Mouse (Mus musculus) ovary, postnatal 14 days (tissue): Measurements from ENCODE around the gene Actn1.
A peak's percentile ranks its signal among the peaks of the same experiment; 100 is the strongest.

ENCODE experiments used
- DNase-seq: peaks from one replicate; pipeline ENCODE4 v3.0.0; 2022; ENCODE audit warnings: low spot score

The Actn1 gene

GRCm38 (mm10) chr12:80227835-80228234, 32.3 kb downstream of the Actn1 start:
- no peak for DNase-seq

GRCm38 (mm10) chr12:80226101-80226500, 34.1 kb downstream of the Actn1 start:
- no peak for DNase-seq

- DNase-seq, result no peak
These were observed 35.9 kb downstream of the Actn1 start for GRCm38 (mm10) chr12:80224241-80224731.

DNA sequence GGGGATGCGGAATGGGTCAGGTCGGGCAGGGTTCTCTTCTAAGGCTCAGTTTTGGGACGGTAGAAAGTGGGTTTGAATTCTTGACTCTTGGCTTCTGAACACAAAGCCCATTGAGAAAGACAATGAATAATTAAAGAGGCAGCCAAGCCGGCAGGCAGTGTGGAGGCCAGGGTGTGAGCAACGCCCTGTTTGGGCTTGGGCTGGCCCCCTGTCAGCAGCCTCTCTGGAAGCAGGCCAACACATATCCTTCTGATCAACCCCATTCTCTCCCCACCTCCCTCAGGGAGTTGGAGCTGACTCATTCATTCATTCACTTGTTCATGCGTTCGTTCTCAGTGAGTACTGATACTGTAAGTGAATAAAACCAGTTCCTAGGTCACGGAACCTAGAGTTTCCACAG, 36.7 kb downstream of the Actn1 start:
- DNase-seq, result no peak

DNA sequence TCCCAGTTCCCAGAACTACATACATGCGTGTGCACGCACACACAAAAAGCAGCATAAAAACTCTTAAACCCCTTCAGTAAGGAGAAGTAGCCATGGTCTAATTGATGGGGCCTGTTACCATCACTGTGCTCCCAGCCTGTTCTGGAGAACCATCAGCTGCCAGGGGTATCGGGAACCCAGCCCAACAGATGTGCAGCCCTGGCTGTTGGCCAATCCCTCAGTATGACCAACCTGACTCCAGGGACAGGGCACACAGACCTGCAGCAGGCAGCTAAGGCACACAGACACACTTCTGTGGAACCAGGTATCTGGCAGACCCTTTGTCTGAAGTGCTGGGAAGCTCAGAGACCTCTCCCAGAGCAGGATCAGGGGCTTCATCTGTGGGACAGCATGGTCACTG, 37.7 kb downstream of the Actn1 start:
- no peak for DNase-seq

- DNase-seq, result no peak
These were observed 39.7 kb downstream of the Actn1 start for GRCm38 (mm10) chr12:80220260-80221038.

- DNase-seq, result no peak
These were observed 41.4 kb downstream of the Actn1 start for GRCm38 (mm10) chr12:80218784-80219183.

GRCm38 (mm10) chr12:80218045-80218611, 42.0 kb downstream of the Actn1 start:
- no peak for DNase-seq

GRCm38 (mm10) chr12:80217049-80217448, 43.1 kb downstream of the Actn1 start:
- no peak for DNase-seq

DNA sequence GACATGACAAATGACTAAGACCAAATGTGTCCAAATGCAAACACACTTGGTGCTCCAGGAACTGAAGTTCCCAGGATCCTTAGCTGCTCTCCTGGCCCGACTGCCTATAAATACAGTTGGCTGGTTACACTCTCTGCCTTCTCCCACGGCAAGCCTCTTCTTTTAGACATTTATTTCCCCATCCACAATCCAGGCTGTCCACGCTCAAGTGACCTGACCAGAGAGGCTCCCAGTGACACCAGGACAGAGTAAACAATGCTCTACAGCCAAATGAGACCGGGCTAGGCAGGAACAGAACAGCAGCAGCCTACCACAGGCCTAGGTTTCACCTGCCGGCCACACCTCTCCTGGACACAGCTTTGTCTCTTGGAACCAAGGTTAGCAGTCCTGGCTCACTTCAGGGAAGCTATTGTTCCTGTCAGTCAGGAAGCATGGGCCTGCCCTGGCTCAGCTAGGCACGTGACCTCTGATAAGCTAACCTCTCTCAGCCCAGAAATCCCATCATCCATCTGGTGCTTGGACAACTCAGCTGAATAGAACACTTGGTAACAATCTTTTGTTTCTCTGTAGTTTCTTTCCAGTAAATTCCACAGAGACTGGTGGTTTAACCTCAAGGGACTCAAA, 43.8 kb downstream of the Actn1 start:
- DNase-seq, result no peak

DNA sequence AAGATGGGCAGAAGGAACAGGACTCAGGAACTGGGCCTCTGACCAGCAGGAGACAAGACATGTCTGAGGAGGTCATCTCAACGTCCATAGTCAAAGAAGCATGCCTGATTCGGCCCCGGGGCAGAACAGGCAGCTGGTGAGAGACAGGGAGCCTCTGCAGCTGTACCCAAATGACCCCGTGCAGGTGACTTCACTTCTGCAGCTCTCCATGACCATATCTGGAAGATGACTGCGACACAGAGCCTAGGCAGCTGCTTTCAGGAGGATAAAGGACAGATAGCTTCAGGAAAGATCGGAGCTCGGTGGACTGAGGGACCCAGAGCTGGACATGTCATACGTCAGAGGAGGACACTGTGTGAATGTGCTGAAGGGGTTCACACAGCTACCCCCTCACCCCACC, 46.4 kb downstream of the Actn1 start:
- no peak for DNase-seq

- no peak for DNase-seq
These were observed 46.9 kb downstream of the Actn1 start for GRCm38 (mm10) chr12:80213263-80213662.

GRCm38 (mm10) chr12:80210791-80211612, 49.2 kb downstream of the Actn1 start:
- DNase-seq, result no peak

DNA sequence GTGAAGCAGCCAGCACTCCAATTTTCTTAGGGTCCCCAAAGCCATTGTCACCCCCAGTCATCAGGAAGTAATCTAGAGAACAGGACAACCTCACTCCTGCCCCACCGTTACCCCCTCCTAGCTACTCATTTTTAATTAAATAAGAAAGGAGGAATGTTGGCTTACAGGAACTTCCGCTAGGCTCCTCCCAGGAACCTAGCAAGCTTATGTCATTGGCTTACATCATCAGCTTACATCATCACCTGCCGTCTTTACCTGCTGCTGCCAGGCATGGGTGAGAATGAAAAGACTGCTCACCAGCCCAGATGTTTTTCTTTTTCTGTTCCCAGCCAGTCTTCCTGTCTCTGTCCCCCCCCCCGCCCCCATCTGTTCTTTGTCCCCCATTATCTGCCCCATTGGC, 50.3 kb downstream of the Actn1 start:
- DNase-seq, result no peak

GRCm38 (mm10) chr12:80208126-80208820, 51.9 kb downstream of the Actn1 start:
- DNase-seq, result no peak

DNA sequence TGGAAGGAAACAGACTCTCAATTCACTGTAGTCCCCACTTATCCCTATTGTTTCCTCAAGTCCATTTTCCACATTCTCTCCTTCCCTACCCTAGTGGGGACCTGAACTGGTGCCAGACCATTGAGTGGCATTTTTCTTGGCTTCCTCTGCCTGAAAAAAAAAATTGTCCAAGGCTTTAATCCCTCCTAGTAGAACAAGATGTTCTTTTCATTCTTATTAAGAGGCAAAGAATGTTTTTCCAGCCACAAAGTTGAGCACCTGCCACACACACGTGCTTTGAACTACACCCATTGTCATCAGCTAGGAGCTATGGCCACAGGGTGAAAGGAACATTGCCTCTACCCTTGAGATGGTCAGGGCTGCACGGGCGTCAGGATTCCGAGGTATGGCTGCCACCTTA, 56.9 kb downstream of the Actn1 start:
- no peak for DNase-seq

DNA sequence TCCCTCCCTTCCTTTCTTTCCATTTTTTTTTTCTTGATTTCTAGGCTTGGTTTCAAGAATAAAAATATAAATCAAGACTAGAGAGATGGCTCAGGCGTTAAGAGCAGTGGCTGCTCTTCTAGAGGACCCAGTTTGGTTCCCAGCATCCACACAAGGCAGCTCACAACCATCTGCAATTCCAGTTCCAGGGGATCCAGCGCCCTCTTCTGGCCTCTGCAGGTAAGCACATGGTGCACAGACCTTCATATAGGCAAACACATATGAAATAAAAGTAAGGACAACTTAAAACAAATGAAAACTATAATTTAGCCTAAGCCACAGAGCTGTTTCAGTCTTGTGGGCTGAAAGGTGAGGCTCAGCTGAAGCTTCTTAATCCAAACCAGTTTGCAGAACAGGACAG, 60.4 kb downstream of the Actn1 start:
- DNase-seq, result no peak

- peak; percentile 73 for DNase-seq
These were observed 61.7 kb downstream of the Actn1 start for GRCm38 (mm10) chr12:80198487-80198886.

DNA sequence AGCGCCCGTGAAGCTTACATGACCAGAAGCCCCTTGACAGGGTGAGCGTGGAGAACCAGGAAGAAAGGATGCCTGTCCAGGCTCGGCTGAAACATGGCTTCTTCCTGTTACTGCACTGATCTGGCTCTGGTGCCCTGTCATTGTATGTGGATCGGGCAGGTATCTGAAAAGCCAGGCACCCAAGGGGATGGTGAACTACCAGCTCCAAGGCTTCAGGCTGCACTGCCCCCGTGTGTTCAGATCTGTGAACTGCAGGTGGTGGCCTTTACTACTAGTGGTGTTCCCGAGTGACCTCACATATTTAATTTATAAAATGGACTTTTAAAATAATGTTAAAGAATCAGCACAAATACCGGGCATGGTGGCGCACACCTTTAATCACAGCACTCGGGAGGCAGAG, 62.8 kb downstream of the Actn1 start:
- DNase-seq, result no peak

- DNase-seq, result no peak
These were observed 68.4 kb downstream of the Actn1 start for GRCm38 (mm10) chr12:80191806-80192205.

DNA sequence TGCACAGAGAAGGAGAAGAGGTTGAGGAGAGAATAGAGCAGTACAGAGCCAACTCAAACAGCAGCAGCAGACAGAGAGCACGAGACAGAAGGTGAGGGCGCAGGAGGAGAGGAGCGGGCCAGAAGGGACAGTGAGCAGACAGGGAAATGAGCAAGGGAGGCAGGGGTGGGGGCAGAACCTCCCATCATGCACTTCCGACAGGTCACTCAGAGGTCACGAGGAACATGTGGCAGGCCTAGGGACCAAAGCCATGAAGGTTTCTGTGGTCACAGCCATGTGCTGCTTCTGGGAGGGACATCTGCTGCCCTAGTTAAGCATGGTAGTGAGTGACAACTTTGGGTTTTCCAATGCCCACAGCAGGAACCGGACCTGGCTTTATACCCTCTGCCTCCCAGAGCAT, 68.8 kb downstream of the Actn1 start:
- DNase-seq, result no peak

DNA sequence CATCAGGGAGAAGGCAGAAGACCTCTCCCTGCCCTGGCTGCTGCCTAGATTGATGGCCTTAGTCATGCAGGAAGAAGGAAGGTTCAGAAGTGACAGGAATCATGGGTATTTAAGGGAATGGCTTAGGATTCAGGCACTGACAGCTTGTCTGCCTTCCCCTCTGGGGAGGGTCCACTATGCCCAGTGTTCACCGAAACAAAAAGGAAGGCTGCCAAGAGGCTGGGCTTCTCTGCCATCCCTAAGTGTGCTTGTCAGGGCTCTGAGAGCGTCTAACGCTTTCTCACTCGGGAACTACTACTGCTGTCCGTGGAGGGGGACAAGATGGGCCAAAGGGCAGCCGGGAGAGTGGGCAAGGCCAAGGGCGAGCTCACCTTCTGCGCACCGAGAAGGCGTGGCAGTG, 69.3 kb downstream of the Actn1 start:
- DNase-seq, result no peak
